Mouse (Mus musculus): Measurements from ENCODE around the gene Hamp.

Gene Hamp

GRCm38 (mm10) chr7:30943909-30944635 lies at the start of gene Hamp:
Hamp (minus strand) TSS chr7:30944032.
- DNase-seq (ENCODE audit: low spot score in 2 of 2) = no peak

GRCm38 (mm10) chr7:30992148-30992547 lies 48.3 kb upstream of the Hamp start:
- DNase-seq (ENCODE audit: low spot score in 2 of 2) = no peak

- no peak for DNase-seq (ENCODE audit: low spot score in 2 of 2)
Observed at GRCm38 (mm10) chr7:30988519-30989162, 44.8 kb upstream of the Hamp start.

- DNase-seq (ENCODE audit: low spot score in 2 of 2) = no peak
Observed at GRCm38 (mm10) chr7:30985357-30985756, 41.5 kb upstream of the Hamp start.

DNA sequence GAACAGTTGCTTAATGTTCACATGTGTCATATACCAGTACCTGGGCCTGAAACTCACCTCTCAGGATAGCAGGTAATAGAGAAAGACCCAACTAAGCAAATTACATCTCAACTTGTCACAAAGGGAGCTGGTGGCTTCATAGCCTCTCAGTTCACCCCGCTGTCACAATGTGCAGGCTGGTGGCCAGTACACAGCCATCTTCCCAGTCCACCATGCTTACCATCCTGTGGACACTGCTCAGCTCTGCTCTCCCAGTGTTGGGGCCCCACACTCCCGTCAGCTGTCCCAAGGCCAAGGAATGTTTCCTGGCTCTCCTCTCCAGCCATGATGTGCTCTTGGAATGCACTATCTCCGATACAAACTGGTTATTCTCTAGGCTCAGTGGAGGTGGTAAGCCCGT lies 37.9 kb upstream of the Hamp start:
- no peak for DNase-seq (ENCODE audit: low spot score in 2 of 2)

- peak; percentile 80 to 90 for DNase-seq (ENCODE audit: low spot score in 2 of 2)
Observed at GRCm38 (mm10) chr7:30973501-30974289, 29.9 kb upstream of the Hamp start, which contains the start of gene Fam187b. Fam187b (plus strand) TSS chr7:30973790.

- DNase-seq (ENCODE audit: low spot score in 2 of 2) = no peak
Observed at GRCm38 (mm10) chr7:30973251-30973500, 29.3 kb upstream of the Hamp start, which contains the start of gene Lsr. Lsr (minus strand) TSS chr7:30973464.

- no peak for DNase-seq (ENCODE audit: low spot score in 2 of 2)
Observed at GRCm38 (mm10) chr7:30972426-30973250, 28.8 kb upstream of the Hamp start.

DNA sequence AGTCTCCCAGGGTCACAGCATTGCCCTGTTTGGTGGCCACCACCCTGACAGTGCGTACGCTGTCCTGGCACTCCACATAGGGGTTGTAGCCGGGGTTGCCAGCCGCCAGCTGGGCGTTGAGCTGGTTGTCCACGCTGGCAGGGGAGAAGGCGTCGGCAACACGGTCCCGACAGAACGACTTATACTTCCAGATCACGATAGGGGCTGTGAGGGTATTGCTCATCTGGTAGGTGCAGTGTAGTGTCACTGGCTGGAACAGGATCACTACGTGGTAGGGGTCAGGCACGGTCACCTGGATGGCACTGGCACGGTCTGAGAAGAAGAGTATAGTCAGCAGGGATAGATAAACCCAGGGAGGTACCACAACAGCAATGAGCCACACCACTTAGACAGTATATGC lies 28.1 kb upstream of the Hamp start:
- DNase-seq (ENCODE audit: low spot score in 2 of 2) = no peak

DNA sequence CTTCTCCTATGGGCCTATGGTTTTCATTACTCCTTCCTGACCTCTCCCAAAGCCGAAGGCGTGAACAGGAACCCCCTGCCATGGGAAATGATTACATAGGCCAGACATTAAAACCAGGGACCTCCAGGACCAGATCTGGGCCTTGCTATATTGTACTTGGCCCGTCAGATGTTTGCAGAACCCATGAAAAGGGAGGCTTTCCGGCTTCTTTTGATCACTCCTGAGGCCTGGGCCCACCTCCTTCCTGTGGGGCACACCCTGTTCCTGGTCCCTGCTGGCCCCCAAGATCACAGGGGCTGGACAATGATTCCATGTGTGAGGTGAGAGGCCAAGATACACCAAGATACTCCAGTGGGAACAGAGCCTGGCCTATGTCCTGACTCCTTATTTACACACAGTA lies 25.3 kb upstream of the Hamp start:
- no peak for DNase-seq (ENCODE audit: low spot score in 2 of 2)

DNA sequence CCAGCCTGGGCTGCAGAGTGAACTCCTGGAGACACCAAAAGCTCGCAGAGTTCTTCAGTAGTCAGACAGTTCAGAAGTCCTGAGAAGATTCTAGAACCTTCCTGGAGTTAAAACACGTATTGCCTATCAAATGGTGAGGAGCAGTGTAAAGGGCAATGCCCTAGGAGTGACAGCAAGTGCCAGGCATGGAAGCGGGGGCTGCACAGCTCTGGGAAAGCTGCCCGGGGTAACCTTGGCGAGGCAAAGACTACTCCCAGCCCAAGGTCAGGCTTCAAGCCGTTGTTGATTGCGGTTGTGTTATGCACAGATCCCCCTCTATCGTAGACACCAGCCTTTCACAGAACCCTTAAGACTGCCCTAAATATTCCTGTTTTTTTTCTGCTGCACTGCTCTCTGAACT lies 24.8 kb upstream of the Hamp start:
- no peak for DNase-seq (ENCODE audit: low spot score in 2 of 2)

DNA sequence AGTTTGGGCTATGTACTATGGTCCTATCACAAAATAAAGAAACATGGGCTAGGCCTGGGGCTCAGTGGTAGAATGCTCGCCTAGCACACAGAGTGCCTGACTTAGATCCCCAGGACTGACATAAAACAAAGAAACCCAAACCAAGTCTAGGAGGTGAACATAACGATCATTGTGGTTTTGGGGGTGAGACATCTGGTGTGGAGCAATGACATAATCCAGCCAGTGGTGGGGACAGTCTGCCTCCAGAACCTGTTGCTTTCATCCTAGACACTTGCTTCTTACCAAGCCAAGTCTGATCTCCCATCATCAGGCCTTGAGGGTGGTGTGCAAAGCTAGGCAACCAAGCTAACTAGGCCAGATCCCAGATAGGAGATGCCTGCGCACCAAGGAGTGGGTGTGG lies 22.8 kb upstream of the Hamp start:
- no peak for DNase-seq (ENCODE audit: low spot score in 2 of 2)

GRCm38 (mm10) chr7:30965677-30966076 lies 21.8 kb upstream of the Hamp start:
- no peak for DNase-seq (ENCODE audit: low spot score in 2 of 2)

GRCm38 (mm10) chr7:30964366-30964765 lies 20.5 kb upstream of the Hamp start:
- DNase-seq (ENCODE audit: low spot score in 2 of 2) = no peak

DNA sequence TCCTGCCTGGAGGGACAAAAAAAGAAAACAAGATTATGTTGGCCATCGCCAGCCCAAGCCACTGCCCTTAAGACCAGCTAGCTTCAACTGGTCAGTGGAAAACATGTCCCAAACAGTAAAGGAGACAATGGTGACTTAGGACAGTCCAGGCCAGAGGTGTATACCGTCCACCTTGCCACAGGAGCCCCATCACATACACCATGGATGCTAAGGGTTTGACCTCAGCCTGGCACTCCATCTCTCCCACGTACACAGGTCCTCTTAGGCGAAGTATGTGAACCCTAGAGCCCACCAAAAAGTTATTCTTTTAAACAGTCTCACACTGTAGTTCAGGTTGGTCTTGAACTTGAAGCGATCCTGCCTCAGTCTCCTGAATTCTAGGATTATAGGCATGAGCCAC lies 19.0 kb upstream of the Hamp start:
- DNase-seq (ENCODE audit: low spot score in 2 of 2) = no peak

DNA sequence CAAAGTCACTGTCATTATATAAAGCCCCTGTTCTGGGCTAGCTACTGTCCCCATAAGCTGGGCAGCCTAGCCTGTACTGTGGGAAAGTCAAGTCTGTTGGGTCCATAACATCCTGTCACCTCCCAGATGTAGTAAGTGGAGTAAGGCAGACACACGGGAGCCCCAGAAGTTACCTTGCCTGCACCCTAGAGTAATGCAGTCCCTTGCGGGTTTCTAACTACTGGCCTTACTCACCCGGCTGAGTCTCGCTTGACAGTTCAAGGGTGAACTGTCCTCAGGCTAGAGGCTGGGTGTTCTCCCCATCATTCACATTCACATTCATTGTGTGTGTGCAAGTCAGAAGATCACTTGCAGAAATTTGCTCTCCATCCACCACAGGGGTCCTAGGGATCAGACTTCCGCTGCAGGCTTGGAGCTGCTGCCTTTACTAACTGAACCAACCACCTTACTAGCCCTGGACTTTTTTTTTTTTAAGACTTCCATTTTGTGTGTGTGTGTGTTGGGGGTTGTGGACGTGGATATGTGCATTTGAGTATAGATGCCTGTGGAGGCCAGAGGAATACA lies 16.0 kb upstream of the Hamp start:
- DNase-seq (ENCODE audit: low spot score in 2 of 2) = no peak

- no peak for DNase-seq (ENCODE audit: low spot score in 2 of 2)
Observed at GRCm38 (mm10) chr7:30958866-30959487, 15.1 kb upstream of the Hamp start.

DNA sequence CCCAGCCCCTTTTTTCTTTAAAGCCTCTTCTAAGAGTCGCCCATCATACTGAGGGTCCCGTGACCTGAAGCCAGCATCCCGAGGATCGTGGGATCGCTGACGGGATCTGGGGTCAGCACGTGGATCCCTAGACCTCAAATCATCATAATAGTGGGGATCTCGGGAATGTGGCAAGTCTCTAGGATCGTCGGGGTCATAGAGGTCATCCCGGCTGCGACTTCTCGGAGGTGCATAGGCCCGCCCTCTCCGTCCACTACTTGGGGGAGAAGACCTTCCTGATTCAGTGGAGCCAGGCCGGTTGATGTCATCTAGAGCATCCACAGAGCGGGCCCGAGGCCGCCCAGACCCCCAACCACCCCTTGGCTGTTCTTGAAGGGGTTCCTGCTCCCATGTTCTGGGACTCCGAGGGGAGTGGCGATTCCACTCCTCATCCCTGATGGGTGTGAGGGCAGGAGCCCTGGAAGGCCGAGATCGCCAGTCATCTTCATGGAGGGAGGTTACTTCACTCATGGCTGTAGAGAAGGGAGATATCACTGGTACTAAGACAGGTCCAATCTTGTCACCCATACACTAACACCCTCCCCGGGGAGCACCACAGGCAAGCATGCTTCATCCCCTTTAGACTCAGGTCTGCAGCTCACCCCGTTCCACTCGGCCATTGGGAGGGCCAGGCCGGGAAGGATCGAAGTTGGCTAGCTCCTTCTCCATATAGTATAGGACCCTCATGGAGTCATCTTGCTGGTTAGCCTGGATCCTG lies 14.5 kb upstream of the Hamp start:
- peak in 1 of 2 experiments; percentile 25 for DNase-seq (ENCODE audit: low spot score in 2 of 2)

DNA sequence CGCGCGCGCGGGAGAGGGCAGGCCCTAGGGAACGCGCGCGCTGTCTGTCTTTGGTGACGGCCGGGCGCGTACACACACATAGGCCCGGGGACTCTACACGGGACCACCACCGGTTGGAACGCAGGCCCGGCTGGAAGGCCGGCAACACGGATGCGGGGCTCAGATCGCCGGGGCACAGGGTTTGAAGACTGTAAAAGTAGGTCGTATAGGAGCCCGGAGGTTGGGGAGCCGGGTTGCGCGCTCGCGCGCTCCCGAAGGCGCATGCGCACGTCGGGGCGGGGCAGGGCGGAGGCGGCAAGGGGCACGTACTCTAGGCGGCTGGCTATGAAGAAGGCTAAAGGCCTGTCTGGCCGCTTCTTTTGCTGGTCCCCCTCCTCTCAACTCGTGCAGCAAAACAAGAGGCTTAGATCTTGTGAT lies 13.5 kb upstream of the Hamp start:
- DNase-seq (ENCODE audit: low spot score in 2 of 2) = peak; percentile 89 to 92

GRCm38 (mm10) chr7:30956756-30957366 lies 13.0 kb upstream of the Hamp start, which contains the start of gene Usf2:
Usf2 (minus strand) TSS chr7:30956803.
- peak; percentile 64 to 68 for DNase-seq (ENCODE audit: low spot score in 2 of 2)
